Mouse (Mus musculus) CH12.LX (cell line): ENCODE data around the gene Cit. TPM values are rescaled to one million over a fixed set of nuclear protein-coding genes. Genes with fewer than 3 reads are reported as not detected.

Experiments
- DNase-seq: peaks from one replicate; pipeline ENCODE4 v3.0.0-alpha.2; 2013; ENCODE audit errors: extremely low read depth
- H3K27ac ChIP-seq: 2 replicates; pipeline ENCODE4 v1.5.1; 2012; ENCODE audit warnings: low read depth, mild to moderate bottlenecking, control low read depth, moderate library complexity; ENCODE audit not compliant: insufficient read depth
- H3K27me3 ChIP-seq: replicated peaks from 2 replicates; pipeline ENCODE3; 2012; ENCODE audit warnings: inconsistent platforms
- H3K36me3 ChIP-seq, 2 experiments: replicated peaks in 1 of 2; 2 replicates each; pipeline versions ENCODE3 to v1.6.1; 2012; ENCODE audit warnings: inconsistent platforms in 1 of 2, low read length in 1 of 2, mild to moderate bottlenecking in 1 of 2, mixed read lengths in 1 of 2, moderate library complexity in 1 of 2; ENCODE audit not compliant: control insufficient read depth in 1 of 2, insufficient read depth in 1 of 2
- H3K4me1 ChIP-seq, 2 experiments: 2 replicates each; pipeline ENCODE4 v1.6.1; 2012; ENCODE audit warnings: inconsistent platforms in 1 of 2, moderate library complexity in 1 of 2; ENCODE audit not compliant: insufficient read depth in 2 of 2, control insufficient read depth in 1 of 2
- H3K4me2 ChIP-seq: 2 replicates; pipeline ENCODE4 v1.6.1; 2012; ENCODE audit warnings: low read depth, mild to moderate bottlenecking, control low read depth; ENCODE audit not compliant: poor library complexity, insufficient read depth, severe bottlenecking
- H3K4me3 ChIP-seq, 3 experiments: fragments of 150-350 bp in 1 of 3; sonication (generic) in 1 of 3; replicated peaks in 1 of 3; 2 replicates each; pipeline versions ENCODE3 to v1.5.1; 2011 to 2012; ENCODE audit warnings: low read depth in 2 of 3, low read length in 2 of 3, mild to moderate bottlenecking in 2 of 3, moderate library complexity in 2 of 3, control low read depth in 1 of 3, improper control_type of control experiment in 1 of 3, inconsistent platforms in 1 of 3, mixed read lengths in 1 of 3; ENCODE audit not compliant: poor library complexity in 1 of 3
- H3K79me2 ChIP-seq: replicated peaks from 2 replicates; pipeline ENCODE4 v1.6.1; 2012; ENCODE audit warnings: mild to moderate bottlenecking, moderate library complexity; ENCODE audit not compliant: control insufficient read depth, poor library complexity, insufficient read depth, severe bottlenecking; ENCODE audit errors: extremely low read depth
- H3K9ac ChIP-seq: 2 replicates; pipeline ENCODE4 v1.6.1; 2012; ENCODE audit warnings: low read depth, mild to moderate bottlenecking, control low read depth, moderate library complexity; ENCODE audit not compliant: insufficient read depth
- H3K9me3 ChIP-seq: replicated peaks from 2 replicates; pipeline ENCODE3; 2012; ENCODE audit warnings: low read length, inconsistent platforms, mixed read lengths
- ELF1 ChIP-seq: IDR thresholded peaks from 2 replicates; pipeline ENCODE4 v1.6.1; 2014; ENCODE audit warnings: low read depth, mild to moderate bottlenecking, inconsistent platforms, low read length, improper control_type of control experiment
- GABPA ChIP-seq: IDR thresholded peaks from 2 replicates; pipeline ENCODE4 v1.6.1; 2012; ENCODE audit warnings: low read depth, low read length, improper control_type of control experiment, inconsistent platforms; ENCODE audit not compliant: insufficient replicate concordance
- HCFC1 ChIP-seq: IDR thresholded peaks from 2 replicates; pipeline ENCODE4 v1.6.1; 2012; ENCODE audit warnings: low read depth, mild to moderate bottlenecking, inconsistent platforms, low read length, improper control_type of control experiment
- JUND ChIP-seq: conservative IDR thresholded peaks from 2 replicates; pipeline ENCODE4 v1.6.1; 2011; ENCODE audit warnings: low read depth, low read length, improper control_type of control experiment
- MAFK ChIP-seq: IDR thresholded peaks from 2 replicates; pipeline ENCODE4 v1.6.1; 2011; ENCODE audit warnings: low read length, improper control_type of control experiment; ENCODE audit not compliant: insufficient replicate concordance
- MAX ChIP-seq: IDR thresholded peaks from 2 replicates; pipeline ENCODE4 v1.6.1; 2011; ENCODE audit warnings: low read length, improper control_type of control experiment
- MYC ChIP-seq: IDR thresholded peaks from 2 replicates; pipeline ENCODE4 v1.6.1; 2011; ENCODE audit warnings: low read depth, mild to moderate bottlenecking, improper control_type of control experiment, low read length
- PAX5 ChIP-seq: IDR thresholded peaks from 2 replicates; pipeline ENCODE4 v1.6.1; 2012; ENCODE audit warnings: low read length, inconsistent platforms, mixed read lengths
- SIN3A ChIP-seq: IDR thresholded peaks from 2 replicates; pipeline ENCODE4 v1.6.1; 2012; ENCODE audit warnings: low read length, improper control_type of control experiment, inconsistent platforms
- UBTF ChIP-seq: IDR thresholded peaks from 2 replicates; pipeline ENCODE4 v1.6.1; 2012; ENCODE audit warnings: low read depth, mild to moderate bottlenecking, inconsistent platforms, low read length, improper control_type of control experiment, moderate library complexity
- USF1 ChIP-seq: IDR thresholded peaks from 2 replicates; pipeline ENCODE4 v1.6.1; 2014; ENCODE audit warnings: low read depth, mild to moderate bottlenecking, inconsistent platforms, low read length, improper control_type of control experiment
- USF2 ChIP-seq: conservative IDR thresholded peaks from 2 replicates; pipeline ENCODE4 v1.6.1; 2011; ENCODE audit warnings: low read depth, low read length, improper control_type of control experiment
- ZC3H11A ChIP-seq: IDR thresholded peaks from 2 replicates; pipeline ENCODE4 v1.6.1; 2012; ENCODE audit warnings: low read depth, mild to moderate bottlenecking, inconsistent platforms, low read length, improper control_type of control experiment
- ZKSCAN1 ChIP-seq: IDR thresholded peaks from 2 replicates; pipeline ENCODE4 v1.6.1; 2012; ENCODE audit warnings: low read depth, inconsistent platforms, low read length, improper control_type of control experiment, borderline replicate concordance
- ZNF384 ChIP-seq: IDR thresholded peaks from 2 replicates; pipeline ENCODE4 v1.6.1; 2012; ENCODE audit warnings: low read depth, low read length, improper control_type of control experiment, inconsistent platforms
- dilution Hi-C: fragments of 300-500 bp; cut with MboI; formaldehyde crosslinking; loops from 2 replicates; pipeline ENCODE4 v1.14.3; 2020; ENCODE audit warnings: low sequenced_read_pairs; ENCODE audit not compliant: extremely low pct_unique_long_range_greater_than_20kb, extremely low pct_ligation_motif_present
- in situ Hi-C: fragments of 300-500 bp; cut with MboI; formaldehyde crosslinking; loops from 3 replicates; pipeline ENCODE4 v1.14.3; 2019; ENCODE audit warnings: low sequenced_read_pairs, low pct_ligation_motif_present, low pct_unique_long_range_greater_than_20kb, mixed read lengths
- polyA plus RNA-seq: library from polyadenylated mRNA; unstranded; fragments of >175 nt; gene quantifications from 2 replicates; pipeline ENCODE4 v1.2.1, GENCODE M21; 2012; ENCODE audit warnings: low read depth; ENCODE audit not compliant: insufficient read length
- total RNA-seq, 2 experiments: library from RNA; depleted of rRNA; stranded (reverse); fragments of 300-350 nt in 1 of 2; fragments of >200 nt in 1 of 2; gene quantifications; 2 replicates each; pipeline ENCODE4 v1.2.3; 2012 to 2014

The Cit gene
- total and polyA plus RNA-seq, 3 experiments = 7.0 to 24.9 (median 16.2) TPM

DNA sequence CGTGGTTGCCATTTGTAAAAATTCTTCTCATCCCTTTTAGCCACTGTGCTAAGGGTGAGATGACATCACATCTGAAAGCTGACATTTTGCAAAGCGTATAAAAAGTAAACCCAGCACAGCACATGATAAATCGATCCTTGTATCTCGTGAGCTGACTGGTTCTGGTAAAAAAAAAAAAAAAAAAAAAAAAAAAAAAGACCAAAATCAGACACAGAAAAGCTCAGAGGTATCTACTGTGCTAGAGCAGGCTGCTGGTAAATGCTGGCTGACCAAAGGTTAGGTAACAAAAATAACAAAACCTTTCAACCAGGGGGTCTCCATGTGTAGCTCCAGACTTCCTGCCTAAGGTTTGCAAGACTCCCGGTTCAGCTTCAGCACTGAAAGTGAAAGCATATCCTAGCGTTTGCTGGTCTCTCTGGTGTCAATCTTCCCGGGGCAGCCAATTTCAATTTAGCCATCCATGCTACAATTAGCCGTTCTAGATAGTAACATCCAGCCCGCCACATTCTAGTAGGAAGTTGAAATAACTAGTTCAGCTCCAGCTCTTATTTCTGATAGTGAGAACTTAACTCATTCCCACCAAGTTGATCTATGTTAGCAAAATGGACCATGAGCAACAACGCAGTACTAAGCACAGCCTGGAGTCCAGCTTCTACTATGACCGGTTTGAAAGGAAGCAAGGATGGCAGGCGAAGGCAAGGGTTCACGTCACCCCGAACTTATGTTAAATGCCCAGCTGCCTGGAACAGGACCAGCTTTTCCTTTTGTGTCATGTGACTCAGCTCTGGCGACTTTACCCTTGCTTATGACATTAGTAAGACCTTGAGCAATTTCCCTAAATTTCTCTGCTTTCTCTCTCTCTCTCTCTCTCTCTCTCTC is 45.8 kb upstream of the Cit start:
- no peaks in the 10 kb centered on the region for H3K79me2 ChIP-seq
- no peak for TF ChIP-seq PAX5
- peak; percentile 34; the same call in 1 of the 2 replicates for TF ChIP-seq USF1
- TF ChIP-seq ZC3H11A = no peak
- 0 out of 2 replicates have a peak, but pooled peaks have one; percentile 10 for TF ChIP-seq USF2
- TF ChIP-seq ZKSCAN1 = no peak
- peak; percentile 85 for TF ChIP-seq ZNF384
- TF ChIP-seq, all 38 proteins: peak for 3
- Histone ChIP-seq H3K9ac (peak overlapping the region; percentile 51), H3K4me2 (peak overlapping the region; percentile 78), H3K4me3 (peak overlapping the region; percentile 9 to 47 (median 39)), H3K4me1 (peaks cover 0 to 6% of the 10 kb centered on the region in 2 experiments; a peak in 3 of 4 replicates), H3K9me3 (no peaks in the 10 kb centered on the region), H3K27me3 (no peaks in the 10 kb centered on the region), H3K27ac (no peak overlapping the region), H3K36me3 (no peaks in the 10 kb centered on the region)
- dilution Hi-C loops = no loop called here
- no peak for DNase-seq
- in situ Hi-C loops = no loop called here

DNA sequence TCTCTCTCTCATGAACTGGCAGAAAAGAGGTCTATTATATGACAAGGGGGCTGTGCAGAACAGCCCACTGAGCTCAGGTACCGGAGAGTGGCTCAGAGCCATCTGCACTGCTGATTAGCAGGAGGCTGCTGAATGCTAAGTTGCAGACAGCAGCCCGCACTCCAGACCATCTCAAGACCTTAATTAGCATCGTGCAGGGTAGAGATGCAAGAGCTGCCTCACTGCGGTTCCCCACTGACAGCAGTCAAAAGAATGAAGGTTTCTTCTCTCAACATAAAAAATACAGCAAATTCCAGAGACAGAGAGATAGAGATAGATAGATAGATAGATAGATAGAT is 45.2 kb upstream of the Cit start:
- Histone ChIP-seq H3K9me3 (no peaks in the 10 kb centered on the region), H3K27me3 (no peaks in the 10 kb centered on the region), H3K36me3 (no peaks in the 10 kb centered on the region), H3K4me2 (peak overlapping the region; percentile 78), H3K79me2 (no peaks in the 10 kb centered on the region), H3K9ac (0 out of 2 replicates have a peak overlapping the region, but pooled peaks have one; percentile 51)
- no peak for DNase-seq
- in situ Hi-C loops (no loop called here), dilution Hi-C loops (no loop called here)
- TF ChIP-seq MAFK = no peak
- TF ChIP-seq MYC = no peak
- TF ChIP-seq USF2 = no peak
- no peak for TF ChIP-seq HCFC1
- no peak for TF ChIP-seq UBTF
- no peak for TF ChIP-seq ELF1
- TF ChIP-seq MAX = no peak
- no peak for TF ChIP-seq GABPA
- TF ChIP-seq JUND = no peak
- TF ChIP-seq SIN3A = no peak
- TF ChIP-seq, all 38 proteins: peak for 0
- H3K4me1 ChIP-seq = peaks cover 0 to 6% of the 10 kb centered on the region in 2 experiments; a peak in 3 of 4 replicates
- no peak overlapping the region for H3K27ac ChIP-seq
- H3K4me3 ChIP-seq = no peak overlapping the region
